Mouse (Mus musculus) testis, adult 2 months (tissue): ENCODE results near the gene Lgr4.
A peak's percentile ranks its signal among the peaks of the same experiment; 100 is the strongest.

Experiments used
- CTCF ChIP-seq: fragments of 200-500 bp; IDR thresholded peaks from 2 replicates; pipeline ENCODE4 v1.5.1; 2012; ENCODE audit warnings: low read depth, mild to moderate bottlenecking, inconsistent platforms, low read length, moderate library complexity; ENCODE audit not compliant: control insufficient read depth, insufficient read depth, insufficient replicate concordance
- POLR2A ChIP-seq: fragments of 200-500 bp; IDR thresholded peaks from 2 replicates; pipeline ENCODE4 v1.6.1; 2012; ENCODE audit warnings: low read depth, mild to moderate bottlenecking, inconsistent platforms, low read length, moderate library complexity; ENCODE audit not compliant: control insufficient read depth

DNA sequence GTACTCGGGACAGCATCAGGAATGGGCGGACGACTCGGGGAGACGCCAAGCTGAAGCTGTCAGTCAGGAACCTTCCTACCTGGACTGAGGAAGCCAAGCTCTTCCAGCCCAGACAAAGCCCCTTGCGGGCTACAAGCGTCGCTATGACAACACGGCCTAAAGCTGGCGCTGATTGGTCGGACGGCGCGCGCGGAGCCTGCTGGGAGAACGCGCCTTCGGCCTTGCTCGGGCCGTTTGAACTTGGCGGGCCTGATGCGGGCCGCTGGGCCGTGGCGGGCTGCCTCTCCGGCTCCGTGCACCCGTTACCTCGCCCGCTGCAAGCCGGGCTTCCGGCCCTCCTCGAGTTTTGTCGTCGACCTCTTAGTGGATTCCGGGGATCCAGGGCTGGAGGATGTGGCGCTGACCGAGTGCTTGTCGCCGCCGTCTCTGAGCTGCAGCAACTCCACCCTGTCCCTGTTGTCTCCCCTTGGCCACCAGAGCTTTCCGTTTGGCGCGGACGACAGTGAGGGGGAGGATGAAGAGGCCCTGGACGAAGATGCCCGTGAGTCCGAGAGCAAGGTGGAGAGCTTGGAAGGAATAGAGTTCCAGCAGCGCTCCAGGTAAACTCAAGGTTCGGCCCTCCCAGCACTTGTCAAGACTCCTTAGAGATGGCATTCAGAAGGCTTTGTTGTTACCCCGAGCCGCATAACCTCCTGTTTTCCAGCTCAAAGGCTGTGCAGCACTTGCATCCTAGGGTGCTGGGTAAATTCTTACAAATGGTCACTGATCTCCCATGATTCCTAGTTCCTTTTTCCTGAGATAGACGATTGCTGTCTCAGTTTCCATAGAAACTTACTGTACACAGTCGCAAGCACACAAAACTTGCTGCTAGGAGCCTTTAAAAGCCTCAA lies 100.4 kb downstream of the Lgr4 start, which contains the start of gene Ccdc34:
- TF ChIP-seq POLR2A: peak; percentile 89
- no peak for TF ChIP-seq CTCF
